Mouse (Mus musculus) spleen, adult 2 months (tissue): ENCODE measurements at regions not wholly inside any gene's neighbourhood (a gene's known extent, or its start where the extent isn't known, plus 50 kb on each side); places are given as distances from the start of the nearest gene placed in this dataset.

Source experiments
- CTCF ChIP-seq: fragments of 200-500 bp; IDR thresholded peaks from 2 replicates; pipeline ENCODE4 v1.5.1; 2011; ENCODE audit warnings: mild to moderate bottlenecking, inconsistent platforms; ENCODE audit not compliant: insufficient read depth, insufficient read length, insufficient replicate concordance; ENCODE audit errors: extremely low read depth
- POLR2A ChIP-seq: fragments of 200-500 bp; IDR thresholded peaks from 2 replicates; pipeline ENCODE4 v1.6.1; 2011; ENCODE audit warnings: low read depth, low read length, inconsistent platforms

- TF ChIP-seq CTCF (no peak), POLR2A (no peak)
These were observed 365.6 kb downstream of the Sox9 start for GRCm38 (mm10) chr11:113147535-113148197.
